Mouse (Mus musculus): Measurements from ENCODE around the gene Prickle2.

DNA sequence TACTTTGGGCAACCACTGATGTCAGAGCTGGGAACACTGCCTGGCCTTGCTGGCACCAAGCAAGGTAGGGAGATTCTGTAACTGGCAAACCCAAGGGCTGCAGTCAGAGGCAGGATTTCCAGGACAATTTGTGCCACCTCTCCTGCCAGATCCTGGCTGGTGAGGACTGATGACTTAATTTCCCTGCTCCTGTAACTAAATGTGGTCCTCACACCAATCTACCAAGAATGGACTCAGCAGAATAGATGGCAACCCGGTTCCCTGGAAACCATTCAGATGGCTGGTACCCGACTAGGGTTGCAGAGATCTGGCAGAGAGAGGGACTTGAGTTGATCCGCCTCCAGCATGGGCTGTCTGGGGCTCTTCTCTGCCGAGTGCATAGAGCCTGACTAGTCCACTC is 315.6 kb downstream of the Prickle2 start:
- no peak for TF ChIP-seq REST (IDR thresholded peaks at IDR 0.05; ENCODE audit: insufficient read depth, insufficient read length)
- TF ChIP-seq SRF (IDR thresholded peaks at IDR 0.05; ENCODE audit: control insufficient read depth, insufficient read length, low read depth) = no peak
- no peak for TF ChIP-seq POLR2A (IDR thresholded peaks at IDR 0.05; ENCODE audit: insufficient read length, low read depth)
- no peak for TF ChIP-seq E2F4 (IDR thresholded peaks at IDR 0.05; ENCODE audit: insufficient read depth)
